Mouse (Mus musculus) liver, adult 2 months (tissue): ENCODE measurements around the gene Olfr149.

ENCODE experiments used
- CTCF ChIP-seq: fragments of 200-500 bp; IDR thresholded peaks from 2 replicates; pipeline ENCODE4 v1.5.1; 2011; ENCODE audit warnings: low read depth, low read length, control low read depth
- POLR2A ChIP-seq: fragments of 200-500 bp; IDR thresholded peaks from 2 replicates; pipeline ENCODE4 v1.6.1; 2011; ENCODE audit warnings: low read length, control low read depth; ENCODE audit not compliant: insufficient read depth; ENCODE audit errors: extremely low read depth

DNA sequence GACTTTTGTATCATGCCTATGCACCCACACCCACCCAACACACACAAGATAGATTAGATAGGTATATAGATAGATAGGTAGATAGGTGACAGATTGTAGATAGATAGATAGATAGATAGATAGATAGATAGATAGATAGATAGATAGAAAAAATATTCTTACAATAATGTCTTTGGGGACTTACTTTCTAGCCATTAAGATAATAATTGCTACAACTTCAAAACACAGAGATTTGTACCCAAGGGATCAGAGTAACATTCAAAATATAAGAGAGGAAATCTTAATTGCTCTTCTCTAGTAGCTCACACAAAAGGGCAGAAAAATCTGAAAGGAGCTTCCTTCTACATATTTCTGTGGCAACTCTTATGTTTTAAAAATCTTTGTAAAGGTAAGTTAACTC, 39.0 kb upstream of the Olfr149 start, which contains the start of gene Olfr967:
- no peak for TF ChIP-seq CTCF
- no peak for TF ChIP-seq POLR2A
